Mouse (Mus musculus) embryo, embryonic 11.5 days (tissue): ENCODE measurements around the gene Mgmt.
A peak's percentile ranks its signal among the peaks of the same experiment; 100 is the strongest.

ENCODE experiments used
- DNase-seq: peaks from one replicate; pipeline ENCODE4 v3.0.0-alpha.2; 2012; ENCODE audit warnings: low read depth, low spot score

The Mgmt gene

DNA sequence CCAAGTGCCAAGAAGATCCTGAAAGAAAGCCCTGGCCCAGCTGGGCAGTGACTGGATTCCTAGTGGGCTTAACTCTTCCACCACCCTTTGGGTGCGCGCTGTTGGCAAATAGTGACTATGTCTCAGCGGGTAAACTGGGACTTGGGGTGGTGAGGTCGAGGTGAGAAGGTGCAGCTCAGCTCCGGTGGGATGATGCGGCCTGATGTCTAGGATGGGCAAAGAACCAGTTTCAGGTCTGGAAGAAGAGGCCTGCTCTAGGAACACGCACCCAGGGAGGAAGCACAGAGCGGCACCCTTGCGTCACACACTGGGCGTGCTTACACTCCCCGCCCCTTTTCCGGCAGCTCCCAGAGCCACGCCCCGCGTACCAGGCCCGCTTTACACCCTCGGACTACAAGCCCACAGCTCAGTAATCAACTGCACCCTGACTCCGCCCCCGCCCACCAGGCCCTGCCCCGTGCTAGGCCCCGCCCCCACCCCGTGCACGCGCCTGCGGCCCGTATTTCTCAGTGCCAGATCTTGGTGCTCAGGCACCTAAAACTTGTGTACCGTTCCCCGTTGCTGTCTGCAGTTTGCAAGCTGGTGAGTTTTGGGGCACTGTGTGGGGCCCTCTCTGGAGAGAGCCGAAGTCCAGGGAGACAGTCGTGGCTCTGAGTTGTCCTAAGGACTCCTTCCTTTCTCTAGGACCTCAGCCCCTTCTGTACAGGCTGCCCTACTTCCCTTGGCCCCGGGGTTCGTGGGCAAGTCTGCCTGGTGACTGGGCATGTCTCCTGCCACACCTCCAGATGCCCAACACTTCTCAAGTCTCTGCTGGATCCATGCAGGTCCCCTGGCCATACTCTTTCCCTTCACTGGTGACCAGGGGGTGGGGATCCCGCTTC is at the start of gene Mgmt:
Mgmt (plus strand) TSS at position 509 of the 881 bp plus-strand sequence.
- DNase-seq = peak; percentile 80

DNA sequence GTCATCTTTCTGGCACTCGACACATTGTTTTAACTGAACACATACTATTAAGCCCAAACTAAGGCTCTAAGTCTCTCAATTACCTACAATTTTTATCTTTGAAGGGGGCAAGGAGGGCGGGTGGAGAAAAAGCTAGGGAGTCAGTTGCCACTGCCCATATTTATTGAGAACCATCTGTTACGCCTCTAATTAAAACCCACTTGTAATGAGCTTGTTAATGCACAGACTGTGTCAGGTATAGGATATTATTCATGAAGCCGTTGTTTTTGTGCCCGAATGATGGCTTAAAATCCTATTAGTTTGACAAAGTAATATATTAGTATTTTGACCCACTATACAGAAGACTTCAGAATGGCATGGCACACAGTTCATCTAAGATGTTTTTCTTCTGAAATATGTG is 49.6 kb upstream of the Mgmt start:
- no peak for DNase-seq

DNA sequence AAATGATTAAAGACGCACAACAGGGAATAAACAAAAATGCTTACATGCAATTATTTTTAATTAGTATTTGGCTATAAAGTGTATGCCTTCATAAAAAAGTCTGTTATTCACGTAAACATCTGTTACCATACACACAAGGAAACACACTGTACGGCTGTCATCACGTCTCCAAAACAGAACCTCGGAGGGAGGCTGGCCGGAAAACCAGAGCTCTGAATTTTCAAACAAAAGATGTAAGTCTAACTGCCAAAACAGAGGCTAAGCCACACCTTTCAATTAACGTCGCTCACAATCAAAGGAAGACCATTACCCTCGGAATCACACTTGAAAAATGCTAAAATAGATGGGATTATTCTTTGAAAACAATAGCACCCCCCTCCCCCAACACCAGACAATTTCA is 49.1 kb upstream of the Mgmt start:
- no peak for DNase-seq

DNA sequence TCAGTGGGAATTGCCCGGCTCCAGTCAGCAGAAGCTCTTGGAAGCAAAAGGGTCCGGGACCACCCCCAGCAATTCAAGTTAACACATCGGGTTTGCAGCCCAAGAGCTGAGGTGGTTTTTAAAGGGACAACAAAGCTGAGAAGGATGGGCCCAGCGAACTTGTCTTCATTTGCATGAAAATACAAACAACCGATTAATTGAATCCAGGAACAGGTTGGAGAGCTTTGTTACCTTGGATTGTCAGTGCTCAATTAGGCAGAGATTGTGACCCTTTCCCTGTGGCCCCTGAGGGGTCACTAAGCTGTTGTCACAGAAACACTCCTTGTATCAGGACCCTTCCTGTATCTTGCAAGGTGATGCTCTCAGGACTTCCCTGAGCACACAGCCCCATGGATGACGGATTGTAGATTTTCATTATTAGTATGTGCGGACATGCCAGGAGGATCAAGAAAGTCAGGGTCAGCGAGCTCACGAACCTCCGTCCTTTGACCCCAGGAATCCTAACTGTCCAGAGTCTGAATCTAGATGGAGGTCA is 48.3 kb upstream of the Mgmt start:
- DNase-seq = no peak

DNA sequence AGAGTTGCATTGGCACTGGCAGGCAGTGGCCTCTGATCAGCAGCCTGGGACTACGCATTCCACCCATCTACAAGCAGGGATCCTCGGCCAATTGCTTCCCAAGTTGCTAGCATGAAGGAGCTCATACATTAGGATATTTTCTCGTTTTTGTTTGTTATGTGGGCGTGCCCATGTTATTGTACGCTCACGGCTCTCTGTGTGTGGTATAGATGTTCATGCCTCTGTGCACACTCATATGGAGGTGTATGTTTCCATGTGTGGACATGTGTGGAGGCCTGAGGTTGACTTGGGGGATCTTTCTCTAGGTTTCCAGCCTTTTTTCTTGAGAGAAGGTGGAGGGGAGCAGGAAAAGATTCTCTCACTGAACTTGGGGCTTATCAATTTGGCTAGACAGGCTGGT is 46.8 kb upstream of the Mgmt start:
- DNase-seq = no peak

DNA sequence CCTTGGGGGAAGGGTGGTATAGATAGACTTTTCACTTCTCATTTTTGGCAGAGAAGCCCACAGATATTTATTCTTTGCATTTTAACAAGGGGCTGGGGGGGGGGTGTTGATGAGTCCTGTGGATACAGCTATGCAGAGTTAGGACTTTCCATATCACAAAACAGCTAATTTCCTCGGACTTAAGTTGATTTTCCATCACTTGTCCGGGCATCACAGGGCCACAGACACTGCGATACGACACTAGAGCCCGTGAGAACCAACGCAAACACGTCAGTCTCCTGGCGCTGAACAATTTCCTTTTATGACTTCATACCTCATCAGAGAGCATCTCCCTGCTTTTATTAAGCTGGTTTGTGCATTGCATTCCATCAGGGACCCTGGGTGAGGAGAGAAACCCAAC is 45.7 kb upstream of the Mgmt start:
- no peak for DNase-seq

DNA sequence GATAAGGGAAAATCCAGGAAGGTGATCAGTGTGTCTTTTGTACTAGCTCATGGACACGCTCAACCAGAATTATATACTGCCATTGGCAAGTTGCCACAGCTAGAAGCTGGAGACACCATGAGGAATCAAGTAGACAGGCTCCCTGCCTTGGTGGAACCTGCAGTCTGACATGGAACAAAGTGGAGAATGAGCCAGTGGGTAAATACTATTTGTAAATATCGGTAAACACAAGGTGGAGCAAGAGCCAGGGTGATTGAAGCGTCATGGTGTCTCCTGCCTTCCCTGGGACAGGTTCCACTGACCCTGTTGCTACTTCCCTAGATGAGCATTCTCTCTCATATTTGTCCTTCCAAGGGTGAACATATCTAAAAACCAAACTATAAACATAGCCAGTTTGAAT is 44.6 kb upstream of the Mgmt start:
- DNase-seq = no peak

DNA sequence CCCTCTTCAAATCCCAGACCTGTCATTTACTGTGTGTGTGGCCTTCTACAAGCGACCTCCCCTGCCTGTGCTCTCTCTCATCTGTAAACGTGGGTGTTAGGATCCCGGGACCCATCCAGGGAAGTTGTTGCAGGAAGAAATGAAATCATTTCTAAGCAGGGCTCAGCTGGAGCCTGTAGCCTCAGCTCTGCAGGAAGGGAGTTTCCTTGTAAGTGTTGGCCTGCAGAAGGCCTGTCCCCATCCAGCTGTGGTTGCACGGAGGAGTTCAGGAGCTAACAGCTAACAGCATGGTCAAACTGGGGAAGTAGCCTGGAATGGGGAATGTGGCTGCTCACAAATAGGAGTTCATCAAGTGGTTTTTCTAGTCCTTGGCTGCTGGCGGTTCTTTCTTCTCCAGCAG is 44.1 kb upstream of the Mgmt start:
- DNase-seq = no peak

DNA sequence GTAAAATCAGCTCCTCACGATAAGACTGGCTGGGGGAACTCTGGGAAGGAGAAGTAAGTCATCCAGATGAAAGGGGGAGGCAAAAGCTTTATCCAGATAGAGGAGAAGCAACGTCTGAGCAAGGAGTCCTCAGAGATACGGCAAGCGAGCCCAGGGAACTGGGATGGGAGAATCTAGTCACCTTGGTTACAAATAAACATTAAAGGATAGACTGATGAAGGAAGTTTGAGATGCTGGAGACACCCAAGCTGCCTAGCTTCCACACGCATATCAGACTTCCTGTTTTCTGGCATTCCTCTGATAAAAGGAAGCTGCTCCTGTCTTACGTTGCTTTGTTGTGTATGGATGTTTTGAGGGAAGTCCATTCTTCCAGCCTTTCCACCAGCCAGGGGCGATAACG is 42.5 kb upstream of the Mgmt start:
- no peak for DNase-seq

DNA sequence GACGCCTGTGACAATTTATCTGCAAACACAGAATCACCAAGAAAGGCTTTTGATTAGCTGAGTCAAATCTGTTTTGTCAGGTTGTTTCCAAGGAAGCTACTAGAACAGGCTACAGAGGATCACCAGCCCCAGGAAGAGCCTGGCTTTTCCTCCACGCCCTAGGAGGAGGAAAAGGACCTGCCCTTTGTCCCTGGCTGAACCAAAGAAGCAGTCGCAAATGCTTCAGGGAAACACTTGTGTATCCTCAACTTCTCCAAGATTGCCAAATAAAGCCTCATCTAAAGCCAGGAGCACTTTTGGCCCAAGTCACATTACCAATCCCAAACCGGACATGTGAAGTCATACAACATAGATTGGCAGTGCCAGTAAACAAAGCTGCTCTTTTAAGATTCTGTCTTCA is 41.7 kb upstream of the Mgmt start:
- DNase-seq = no peak

DNA sequence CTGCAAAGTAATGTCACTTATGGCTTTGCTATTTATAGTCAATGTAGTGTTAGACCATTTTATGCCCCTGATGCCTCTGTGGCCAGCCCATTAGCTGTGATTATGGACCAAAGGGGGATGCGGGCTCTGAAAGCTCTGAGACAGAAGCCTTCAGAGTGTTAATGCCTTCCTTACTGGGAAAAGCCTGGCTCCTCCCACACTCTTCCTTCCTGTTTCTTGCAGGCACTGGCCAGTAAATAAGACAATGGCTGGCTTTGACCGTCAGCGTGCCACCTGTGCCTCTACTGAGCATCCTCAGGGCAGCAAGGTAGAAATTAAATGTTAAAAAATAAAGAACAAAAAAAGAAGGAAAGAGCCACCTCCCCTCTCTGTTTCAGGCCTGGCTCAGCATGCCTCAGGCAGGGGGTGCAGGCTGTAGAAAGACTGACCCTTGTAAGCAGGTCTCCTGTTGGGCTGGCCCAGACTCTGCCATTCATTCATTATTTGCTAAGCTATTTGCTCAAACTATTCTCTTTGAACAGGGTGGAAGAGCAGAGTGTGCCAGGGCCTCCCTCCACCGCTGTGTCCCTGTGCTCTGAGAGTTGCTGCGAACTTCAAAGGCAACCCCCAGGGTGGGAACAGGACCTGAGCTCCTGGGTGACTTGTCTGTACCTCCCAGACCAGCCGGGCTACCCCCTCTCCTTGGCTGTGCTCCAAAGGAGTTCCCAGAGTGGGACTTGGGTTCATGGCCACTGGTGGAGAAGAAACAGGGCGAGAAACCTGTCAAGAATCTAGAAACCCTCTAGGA is 29.5 kb upstream of the Mgmt start:
- DNase-seq = no peak

DNA sequence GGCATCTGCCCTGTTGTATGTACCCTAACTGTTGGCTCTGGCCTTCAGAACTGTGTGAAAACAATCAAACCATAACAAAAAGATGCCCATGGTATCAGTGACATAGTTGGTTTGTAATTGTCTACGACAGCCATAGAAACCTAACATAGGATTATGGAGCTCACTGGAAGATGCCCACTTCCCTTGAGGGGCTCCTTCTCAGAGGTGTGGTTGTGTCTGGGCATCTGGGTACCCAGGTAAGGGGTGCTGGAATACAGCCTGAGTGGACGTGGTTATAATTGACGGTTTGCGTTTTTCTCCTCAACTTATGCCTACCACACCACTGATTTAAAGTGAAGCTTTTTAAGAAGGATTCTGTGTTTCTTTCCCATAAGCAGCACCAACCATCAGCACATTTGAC is 28.5 kb upstream of the Mgmt start:
- no peak for DNase-seq

DNA sequence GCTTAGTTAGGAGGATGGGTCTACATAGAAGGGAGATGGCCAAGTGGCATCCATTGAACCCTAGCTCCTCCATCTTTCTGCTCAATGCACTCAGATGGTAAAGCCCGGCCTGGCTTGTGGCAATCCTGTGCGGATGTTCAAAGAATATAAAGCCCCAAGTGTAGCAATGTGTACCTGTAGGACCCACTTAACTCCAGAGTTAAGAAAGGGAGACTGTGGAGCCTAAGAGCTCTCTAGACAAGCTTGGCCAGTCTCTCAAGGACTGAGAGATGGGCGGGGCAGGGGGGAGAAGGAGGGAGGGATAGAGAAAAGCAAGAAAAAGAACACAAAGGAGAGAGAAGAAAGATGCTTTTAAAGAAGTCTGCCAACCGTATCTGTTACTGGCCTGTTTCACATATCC is 27.9 kb upstream of the Mgmt start:
- DNase-seq = no peak

DNA sequence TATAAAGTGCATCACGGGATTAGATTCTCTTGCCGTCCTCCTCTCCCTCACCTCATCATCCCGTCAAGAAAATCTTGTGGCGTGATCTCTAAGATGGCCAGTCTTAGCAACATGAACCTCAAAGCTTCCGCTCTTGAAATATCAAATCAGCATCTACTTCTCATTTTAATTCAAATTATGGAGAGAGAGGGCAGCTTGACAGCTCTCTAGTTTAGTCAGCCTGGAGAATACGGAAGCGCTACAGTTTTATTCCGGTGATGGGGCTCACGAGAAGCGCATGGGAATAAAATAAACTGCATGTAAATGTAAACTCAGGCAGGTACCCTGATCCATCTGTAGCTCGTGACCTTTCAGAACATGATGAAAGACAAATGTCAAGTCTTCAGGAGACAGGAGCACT is 22.9 kb upstream of the Mgmt start:
- no peak for DNase-seq

DNA sequence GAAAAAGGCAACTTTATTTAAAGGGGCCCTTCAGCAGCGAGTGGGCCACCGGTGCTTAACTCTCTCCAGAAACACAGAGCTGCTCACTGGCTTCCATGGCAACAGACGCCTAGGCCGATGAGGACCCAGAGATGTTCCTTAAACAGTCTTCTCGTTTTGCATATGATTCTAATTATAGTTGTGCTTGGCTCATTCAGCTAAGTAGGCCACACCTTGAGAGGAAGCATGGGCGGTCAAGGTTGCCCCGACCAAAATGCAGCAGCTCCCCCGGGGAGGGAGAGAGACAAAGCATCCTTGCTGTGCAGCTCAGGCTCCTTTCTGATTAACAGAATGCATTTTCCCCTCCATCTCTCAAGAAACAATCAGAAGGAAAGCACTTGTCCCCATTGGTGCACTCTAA is 22.4 kb upstream of the Mgmt start:
- DNase-seq = no peak

DNA sequence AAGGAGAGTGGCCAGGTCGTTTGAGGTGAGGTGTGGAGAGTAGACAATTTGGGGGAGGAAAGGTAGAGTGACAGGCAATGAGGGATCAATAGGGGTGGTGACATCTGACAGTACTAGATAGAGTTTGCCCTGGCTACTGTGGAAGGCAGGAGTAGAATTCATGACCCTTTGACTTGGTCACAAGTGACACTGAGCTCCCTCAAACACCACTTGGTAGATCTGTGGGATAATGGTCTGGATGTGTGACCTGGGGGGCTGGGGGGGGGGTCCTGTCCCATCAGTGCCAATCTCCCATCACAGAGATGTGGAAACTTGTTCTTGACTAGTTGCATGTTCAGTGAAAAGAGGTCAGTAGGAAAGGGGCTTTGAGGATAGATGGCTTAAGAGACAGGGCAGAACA is 20.0 kb upstream of the Mgmt start:
- DNase-seq = no peak

DNA sequence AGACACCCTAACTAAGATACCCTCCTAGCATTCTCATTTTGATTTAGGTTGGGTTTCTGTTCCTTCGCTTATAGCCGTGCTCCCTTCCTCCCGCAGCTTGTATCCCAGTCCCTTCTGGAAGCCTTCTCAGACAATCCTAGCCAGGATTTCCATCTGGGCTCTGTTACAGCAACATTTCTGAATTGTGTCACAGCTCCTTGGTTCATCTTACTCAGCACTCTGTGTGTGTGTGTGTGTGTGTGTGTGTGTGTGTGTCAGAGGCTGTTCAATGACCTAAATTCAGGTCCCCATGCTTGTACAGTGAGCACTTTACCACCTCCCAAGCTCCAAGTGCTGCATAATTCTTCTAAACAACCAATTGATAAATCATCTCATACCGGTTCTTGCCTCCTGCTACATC is 14.0 kb upstream of the Mgmt start:
- no peak for DNase-seq

DNA sequence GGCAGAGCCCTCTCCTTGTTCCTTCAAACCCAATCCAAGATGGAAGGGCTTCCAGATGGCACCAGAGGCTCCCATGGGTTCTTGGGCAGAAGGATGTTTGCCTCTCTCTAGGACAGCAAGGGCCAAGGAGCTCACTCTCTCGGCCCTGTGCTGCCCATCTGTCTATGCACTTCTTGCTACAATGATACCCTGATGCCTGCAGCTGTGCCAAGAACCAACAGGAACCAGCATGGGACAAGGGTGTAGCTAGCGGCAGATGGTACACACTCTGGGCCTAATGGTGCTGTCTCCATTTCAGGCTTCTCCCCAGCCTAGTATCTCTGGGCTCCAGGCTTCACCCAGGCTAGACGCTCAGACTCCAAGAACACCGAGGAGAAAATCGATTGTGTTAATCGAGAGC is 6.3 kb upstream of the Mgmt start:
- no peak for DNase-seq

DNA sequence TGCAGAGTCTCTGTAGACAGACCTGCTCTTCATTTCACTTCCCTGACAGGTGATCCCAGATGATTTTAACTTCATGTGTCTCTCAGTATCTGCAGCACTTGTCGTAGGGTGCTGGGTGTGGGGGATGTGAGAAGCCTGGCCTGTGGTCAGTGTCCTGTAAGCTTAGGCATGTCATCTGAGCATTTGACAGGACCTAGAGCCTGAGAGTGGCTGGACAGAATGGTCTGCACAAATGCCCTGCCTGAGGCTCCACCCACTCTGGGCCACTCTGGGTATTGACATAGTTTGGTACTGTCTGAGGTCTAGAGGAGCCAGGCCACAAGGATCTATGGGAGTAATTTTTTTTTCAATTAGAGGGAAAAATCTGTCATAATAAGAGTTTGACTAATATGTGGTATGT is 942 bp downstream of the Mgmt start:
- DNase-seq = no peak

DNA sequence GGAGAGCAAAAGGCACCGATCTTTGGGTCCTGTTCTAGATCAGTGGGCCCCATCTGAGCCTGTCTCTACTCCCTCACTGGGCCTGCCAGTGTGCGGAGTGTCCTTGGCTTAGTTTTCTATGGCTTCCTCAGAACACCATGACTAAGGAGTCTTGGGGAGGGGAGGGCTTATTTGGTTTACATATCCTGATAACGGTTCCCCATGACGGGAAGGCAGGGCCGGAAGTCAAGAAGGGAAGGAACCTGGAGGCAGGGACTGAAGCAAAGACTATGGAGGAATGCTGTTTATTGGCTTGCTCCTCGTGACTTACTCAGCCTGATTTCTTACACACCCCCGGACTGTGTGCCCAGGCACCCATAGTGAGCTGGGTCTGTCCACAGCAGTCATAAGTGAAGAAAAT is 1.4 kb downstream of the Mgmt start:
- no peak for DNase-seq

DNA sequence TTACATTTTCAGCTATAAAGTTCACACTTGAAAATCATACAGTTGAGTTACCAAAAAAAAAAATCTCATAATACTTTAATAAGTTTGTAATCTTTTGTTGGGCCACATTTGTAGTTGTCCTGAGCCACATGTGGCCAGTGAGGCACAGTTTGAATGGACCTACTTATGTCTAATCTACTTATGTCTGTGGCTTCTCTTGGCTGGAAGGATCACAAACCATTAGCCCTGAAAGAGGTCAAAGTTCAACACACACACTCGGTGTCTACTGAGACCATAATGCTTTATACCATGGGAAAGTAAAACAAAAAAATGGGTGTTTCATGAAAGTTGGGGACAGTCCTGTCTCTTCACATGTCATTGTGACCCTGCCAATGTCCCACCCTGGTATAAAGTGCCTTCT is 3.1 kb downstream of the Mgmt start:
- no peak for DNase-seq

DNA sequence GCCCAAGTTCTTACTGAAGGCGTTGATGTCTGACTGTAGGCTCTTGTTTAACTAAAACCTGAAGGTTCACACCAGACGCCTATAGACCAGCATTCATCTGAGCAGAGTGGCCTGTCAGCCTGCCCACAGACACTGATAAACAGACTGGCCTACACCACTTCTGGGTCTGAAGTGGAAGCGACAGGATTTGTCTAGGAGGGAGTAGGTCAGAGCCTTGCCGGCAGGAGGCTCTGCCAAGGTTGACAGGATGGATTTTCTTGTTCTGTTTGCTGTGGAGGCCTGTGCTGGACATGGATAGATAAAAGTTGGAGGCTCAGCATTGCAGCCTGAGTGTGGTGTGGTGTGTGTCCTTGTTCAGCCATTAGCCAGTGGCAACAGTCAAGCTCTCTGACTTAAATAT is 3.6 kb downstream of the Mgmt start:
- no peak for DNase-seq

DNA sequence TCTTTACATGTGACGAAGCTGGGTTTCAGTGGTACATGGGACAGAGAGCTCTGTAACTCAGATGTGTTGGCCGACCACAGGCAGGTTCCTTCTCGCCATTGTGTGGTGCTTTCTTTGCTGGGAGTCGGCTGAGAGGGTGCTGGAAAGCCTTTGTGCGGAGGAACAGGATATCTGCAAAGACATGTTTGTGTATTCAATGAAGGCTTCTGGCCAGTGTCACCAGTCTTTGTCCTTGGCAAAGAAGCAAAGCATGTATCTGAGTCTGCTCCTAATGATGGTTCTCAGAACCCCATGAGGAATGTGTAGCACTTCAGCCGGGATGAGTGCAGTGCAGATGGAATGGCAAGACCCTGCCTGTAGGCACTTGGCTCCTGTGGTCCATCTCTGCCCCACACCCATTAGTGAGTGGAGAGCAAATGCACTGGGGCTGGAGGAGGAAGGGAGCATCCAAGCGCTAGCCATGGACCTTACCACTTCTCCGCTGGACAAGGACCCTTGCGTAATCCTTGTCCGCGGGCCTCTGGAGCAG is 14.3 kb downstream of the Mgmt start:
- DNase-seq = no peak
